13 mouse cellular contexts compared by ENCODE assay signal in the genomic region with DNA sequence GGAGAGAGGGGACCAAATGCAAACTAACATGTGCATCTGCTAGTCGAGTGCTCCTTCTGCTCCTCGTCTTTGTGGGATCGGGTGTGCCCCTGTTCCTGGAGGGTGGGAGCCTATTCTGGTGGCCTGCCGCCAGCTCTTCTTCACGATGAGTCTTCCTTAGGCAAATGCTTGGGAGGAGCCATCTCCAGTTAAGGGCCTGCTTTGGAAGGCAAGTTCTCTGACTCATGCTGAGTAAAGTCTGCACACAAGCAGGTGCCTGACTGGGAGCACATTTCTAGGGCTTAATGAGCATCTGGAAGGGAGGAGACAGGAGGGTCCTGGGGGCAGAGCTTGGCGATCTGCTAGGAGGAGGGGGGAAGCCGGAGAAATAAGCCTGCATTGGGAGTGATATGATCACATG.
DNase-seq lines count a peak whose midpoint lies in the region; ATAC-seq and TF ChIP-seq lines count a peak whose summit lies in the region.
"Had no signal": no experiment of that assay in that cellular context is flagged by ENCODE, and none has a peak within 500 bp of the region (broad histone marks: within the 10 kb centered on the region; RNA-seq: fewer than 3 reads in every experiment).

No protein-coding gene starts in this region.

- 67% methylated on average over 7 of the region's 7 CpGs for WGBS in midbrain, postnatal 0 days
- 67% methylated on average over 7 of the region's 7 CpGs for WGBS in midbrain, embryonic 16.5 days
- WGBS in kidney, embryonic 16.5 days: 68% methylated on average over 7 of the region's 7 CpGs

- H3K4me3 ChIP-seq in midbrain, postnatal 0 days (ENCODE audit: low read depth, low read length): no peak overlapping the region
- H3K4me3 ChIP-seq in midbrain, embryonic 16.5 days (ENCODE audit: low read depth, low read length): no peak overlapping the region
- H3K4me3 ChIP-seq in layer of hippocampus, adult 2 months: no peak overlapping the region
- no peak overlapping the region for H3K4me3 ChIP-seq in kidney, embryonic 16.5 days (ENCODE audit: low read length)
- H3K4me3 ChIP-seq: erythroblast, embryonic 14.5 days; heart, adult 2 months had no signal

- peak; percentile 32 to 56 for DNase-seq in cerebellum, postnatal 10 days
- no peak for DNase-seq in cerebellum, adult 8-10 months
- peak; percentile 17 for DNase-seq in midbrain, postnatal 0 days (ENCODE audit: low spot score)
- peak; percentile 48 to 76 for DNase-seq in layer of hippocampus, adult 2 months (ENCODE audit: low spot score in 2 of 2)
- DNase-seq in right cerebral cortex, postnatal 10 days (ENCODE audit: low spot score in 2 of 2): peak; percentile 59 to 61
- DNase-seq in heart, adult 8-10 months (ENCODE audit: low spot score): no peak
- DNase-seq: cerebellum, postnatal 25 days; heart, adult 2 months had no signal

- no peaks in the 10 kb centered on the region for H3K36me3 ChIP-seq in midbrain, postnatal 0 days (ENCODE audit: insufficient read depth, low read length)
- no peaks in the 10 kb centered on the region for H3K36me3 ChIP-seq in midbrain, embryonic 16.5 days (ENCODE audit: control insufficient read depth, insufficient read depth, low read length)
- no peaks in the 10 kb centered on the region for H3K36me3 ChIP-seq in kidney, embryonic 16.5 days (ENCODE audit: insufficient read depth, low read length)

- H3K4me2 ChIP-seq in midbrain, postnatal 0 days (ENCODE audit: low read depth, low read length, poor library complexity, severe bottlenecking): no peak overlapping the region
- no peak overlapping the region for H3K4me2 ChIP-seq in midbrain, embryonic 16.5 days (ENCODE audit: low read length)
- no peak overlapping the region for H3K4me2 ChIP-seq in kidney, embryonic 16.5 days (replicated peaks; ENCODE audit: low read depth, low read length)
- H3K4me2 ChIP-seq: hindbrain, embryonic 14.5 days had no signal

- ATAC-seq in midbrain, postnatal 0 days (ENCODE audit: low FRiP score): no peak
- no peak for ATAC-seq in midbrain, embryonic 16.5 days
- ATAC-seq in kidney, embryonic 16.5 days (ENCODE audit: low FRiP score, low TSS enrichment): no peak

- H3K27ac ChIP-seq in midbrain, postnatal 0 days (ENCODE audit: low read depth, low read length): no peak overlapping the region
- no peak overlapping the region for H3K27ac ChIP-seq in midbrain, embryonic 16.5 days (ENCODE audit: low read length)
- no peak overlapping the region; the same call in 1 of the 2 replicates for H3K27ac ChIP-seq in layer of hippocampus, adult 2 months
- no peak overlapping the region for H3K27ac ChIP-seq in kidney, embryonic 16.5 days (ENCODE audit: low read length)
- H3K27ac ChIP-seq: heart, adult 2 months; hindbrain, embryonic 14.5 days; kidney, postnatal 0 days had no signal

- no peak for TF ChIP-seq CTCF in midbrain, postnatal 0 days (IDR thresholded peaks at IDR 0.05)
- no peak for TF ChIP-seq CTCF in layer of hippocampus, adult 2 months (conservative IDR thresholded peaks at IDR 0.05)

- no peaks in the 10 kb centered on the region for H3K9me3 ChIP-seq in midbrain, postnatal 0 days (ENCODE audit: low read length)
- H3K9me3 ChIP-seq in midbrain, embryonic 16.5 days (replicated peaks; ENCODE audit: control insufficient read depth, low read length, poor library complexity, severe bottlenecking): no peaks in the 10 kb centered on the region
- H3K9me3 ChIP-seq in kidney, embryonic 16.5 days (ENCODE audit: low read length): peaks cover 2% of the 10 kb centered on the region; the same call in 1 of the 2 replicates

- no peak overlapping the region for H3K9ac ChIP-seq in midbrain, postnatal 0 days (replicated peaks; ENCODE audit: low read length, poor library complexity, severe bottlenecking)
- no peak overlapping the region for H3K9ac ChIP-seq in midbrain, embryonic 16.5 days (ENCODE audit: low read depth, low read length)
- no peak overlapping the region for H3K9ac ChIP-seq in kidney, embryonic 16.5 days (replicated peaks; ENCODE audit: low read length)
- H3K9ac ChIP-seq: hindbrain, embryonic 14.5 days had no signal

- H3K27me3 ChIP-seq in midbrain, postnatal 0 days (ENCODE audit: insufficient read depth, low read length): no peaks in the 10 kb centered on the region
- no peaks in the 10 kb centered on the region for H3K27me3 ChIP-seq in midbrain, embryonic 16.5 days (ENCODE audit: control insufficient read depth, insufficient read depth, low read depth, low read length)
- no peaks in the 10 kb centered on the region for H3K27me3 ChIP-seq in kidney, embryonic 16.5 days (ENCODE audit: insufficient read depth, low read length)

- H3K4me1 ChIP-seq in midbrain, postnatal 0 days (ENCODE audit: insufficient read depth, low read length): no peaks in the 10 kb centered on the region
- H3K4me1 ChIP-seq in midbrain, embryonic 16.5 days (ENCODE audit: control insufficient read depth, insufficient read depth, low read length): no peaks in the 10 kb centered on the region
- peaks cover 21% of the 10 kb centered on the region for H3K4me1 ChIP-seq in kidney, embryonic 16.5 days (ENCODE audit: insufficient read depth, low read length)

Comparison
In these comparisons a context has a peak if more than half of its experiments do, and no peak if none do; other contexts are left out.
1. DNase-seq: peak in cerebellum, postnatal 10 days (2 of 2), midbrain, postnatal 0 days (single experiment), layer of hippocampus, adult 2 months (2 of 2) and right cerebral cortex, postnatal 10 days (2 of 2); none in cerebellum, adult 8-10 months (single experiment) and heart, adult 8-10 months (single experiment).